Mouse (Mus musculus) cerebellum, adult 9-10 months (tissue): ENCODE data around the gene Fam187a.

Source experiments
- DNase-seq: peaks from one replicate; pipeline ENCODE4 v3.0.0; 2022

Gene Fam187a

DNA sequence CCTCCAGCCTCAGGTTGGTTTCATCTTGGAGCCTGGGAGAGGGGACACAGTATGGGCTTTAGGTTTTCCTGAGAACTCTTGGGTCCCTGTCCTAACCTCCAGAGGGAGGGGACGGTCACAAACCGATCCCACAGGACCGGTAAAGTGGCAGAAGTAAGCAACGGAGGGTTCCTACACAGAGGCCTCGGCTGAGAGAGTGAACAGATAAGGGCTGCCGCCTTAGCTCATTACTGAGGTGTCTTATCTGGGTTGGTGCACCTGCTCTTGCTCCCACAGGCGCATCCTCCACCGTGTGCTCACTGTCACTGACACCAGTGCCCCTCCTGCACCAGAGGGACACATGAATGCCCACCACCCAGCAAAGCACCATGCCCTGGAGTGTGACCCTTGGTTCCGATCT is 10.8 kb downstream of the Fam187a start:
- DNase-seq = no peak

DNA sequence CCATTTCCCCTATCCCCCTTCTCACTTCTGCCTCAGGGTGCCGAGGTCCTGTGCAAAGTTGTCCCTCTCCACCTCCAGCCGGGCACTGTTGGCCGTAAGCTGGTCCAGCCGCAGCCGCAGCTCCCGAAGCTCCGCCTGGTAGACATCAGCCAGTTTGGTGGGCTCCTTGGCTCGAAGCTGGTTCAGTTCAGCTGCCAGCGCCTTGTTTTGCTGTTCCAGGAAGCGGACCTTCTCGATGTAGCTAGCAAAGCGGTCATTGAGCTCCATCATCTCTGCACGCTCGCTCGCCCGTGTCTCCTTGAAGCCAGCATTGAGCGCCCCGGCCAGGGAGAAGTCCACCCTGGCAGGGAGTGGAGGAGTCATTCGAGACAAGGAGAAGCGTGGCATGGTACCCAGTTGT is 11.7 kb downstream of the Fam187a start:
- no peak for DNase-seq

DNA sequence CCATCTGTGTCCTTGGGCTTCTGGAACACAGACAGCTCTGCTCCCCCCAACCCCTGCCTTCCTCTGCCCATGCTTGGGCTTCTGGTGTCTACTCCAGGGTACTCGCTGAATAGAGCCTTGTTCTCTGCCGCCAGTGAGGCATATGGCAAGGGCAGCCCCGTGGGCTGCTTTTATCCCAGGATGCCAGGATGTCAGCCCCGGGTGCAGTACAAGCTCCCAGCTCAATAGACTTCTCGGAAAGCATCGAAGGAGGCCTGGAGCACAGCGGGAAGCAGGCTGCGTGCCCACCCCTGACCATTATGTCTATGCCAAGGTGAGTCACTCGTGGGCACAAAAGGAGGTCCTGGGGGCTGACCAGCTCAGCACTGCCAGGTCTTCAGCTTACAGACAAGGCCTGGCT is 13.4 kb downstream of the Fam187a start:
- peak; percentile 81 for DNase-seq

DNA sequence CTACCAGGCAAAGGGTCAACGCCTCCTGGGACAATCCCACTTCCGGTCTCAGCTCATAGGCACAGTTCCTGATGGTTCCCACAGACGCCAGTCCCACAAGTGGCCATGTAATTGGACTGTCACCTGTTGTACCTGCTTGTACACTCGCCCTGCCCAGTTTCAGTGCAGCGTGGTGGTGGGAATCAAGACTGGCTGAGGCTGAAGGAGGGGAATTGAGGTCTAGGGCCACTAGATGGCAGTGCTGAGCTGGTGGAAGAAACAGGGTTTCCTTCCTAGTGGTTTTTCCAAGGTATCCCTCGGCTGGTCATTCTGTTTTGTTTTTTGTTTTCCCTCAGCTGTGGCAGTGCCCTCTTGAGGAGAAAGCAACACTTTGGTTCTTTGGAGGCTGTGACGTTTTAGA is 15.8 kb downstream of the Fam187a start, which contains the start of gene Gfap:
Gene Gfap (minus strand): TSS at position 150 of the 400 bp plus-strand sequence.
- DNase-seq = peak; percentile 87

DNA sequence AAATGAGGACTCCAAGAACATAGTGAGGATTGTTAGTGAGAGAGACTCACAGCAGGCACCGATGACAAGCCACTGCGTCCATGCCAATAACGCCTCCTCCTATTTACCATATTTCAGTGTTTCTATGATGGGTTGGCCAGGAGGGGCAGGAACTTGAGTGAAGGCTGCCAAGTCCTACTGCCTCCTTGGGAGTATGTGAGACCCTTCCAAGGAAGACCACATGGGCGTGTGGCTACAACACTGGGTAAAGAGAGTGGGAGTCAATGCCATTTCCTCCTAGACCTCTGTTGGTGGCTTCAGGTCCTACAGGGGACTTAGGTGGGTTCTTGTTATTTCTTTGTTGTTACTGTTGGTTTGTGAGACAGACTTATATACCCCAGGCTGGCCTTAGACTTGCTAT is 16.2 kb downstream of the Fam187a start:
- DNase-seq = no peak

DNA sequence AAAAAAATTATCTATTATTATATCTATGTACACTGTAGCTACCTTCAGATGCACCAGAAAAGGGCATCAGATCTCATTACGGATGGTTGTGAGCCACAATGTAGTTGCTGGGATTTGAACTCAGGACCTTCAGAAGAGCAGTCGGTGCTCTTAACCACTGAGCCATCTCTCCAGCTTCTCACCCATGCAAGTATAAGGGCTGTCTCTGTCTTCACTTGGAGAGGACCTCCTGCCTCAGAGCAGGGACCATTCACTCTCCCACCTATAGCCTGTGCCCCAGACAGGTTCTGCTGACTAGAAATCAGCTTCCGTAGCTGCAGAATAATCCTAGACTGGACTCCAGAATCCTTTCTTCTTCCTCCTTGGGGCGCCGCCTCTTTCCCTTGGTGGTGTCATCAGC is 17.1 kb downstream of the Fam187a start:
- DNase-seq = no peak

DNA sequence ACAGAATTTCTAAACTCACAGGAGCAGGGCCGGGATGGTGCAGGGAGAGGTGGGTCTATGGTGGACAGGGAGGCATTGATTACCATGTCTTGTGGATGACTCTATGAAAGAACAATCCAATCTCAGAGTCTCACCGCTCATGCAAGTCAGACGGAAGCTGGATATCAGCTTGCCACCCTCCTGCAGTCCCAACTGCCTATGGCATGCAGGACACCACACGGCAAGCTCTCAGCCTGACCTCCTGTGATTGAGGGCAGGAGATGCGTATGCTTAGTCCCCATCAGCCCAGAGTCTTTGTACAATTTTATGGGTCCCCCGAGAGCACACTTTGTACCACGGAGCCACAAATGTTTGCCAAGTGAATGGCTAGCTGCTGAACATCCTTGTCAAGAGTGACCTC is 18.7 kb downstream of the Fam187a start:
- DNase-seq = no peak

DNA sequence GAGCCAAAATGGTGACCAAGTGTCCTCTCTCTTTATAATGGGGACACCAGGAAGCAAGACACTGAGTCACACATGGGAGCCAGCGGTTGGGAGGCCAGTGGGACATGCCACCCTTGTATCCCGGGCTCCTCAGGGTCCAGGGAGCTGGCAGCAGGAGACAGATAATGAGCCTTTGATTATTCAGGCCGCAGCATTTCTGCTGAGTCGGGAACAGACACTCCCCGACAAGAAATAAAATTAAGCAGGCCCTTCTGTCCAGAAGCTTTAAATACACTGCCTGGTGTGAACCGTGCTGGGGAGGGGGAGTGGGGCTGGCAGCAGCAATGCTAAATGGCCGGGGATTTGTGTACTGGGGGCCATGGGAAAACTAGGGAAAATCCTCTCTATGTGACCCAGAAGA is 26.4 kb downstream of the Fam187a start:
- no peak for DNase-seq

DNA sequence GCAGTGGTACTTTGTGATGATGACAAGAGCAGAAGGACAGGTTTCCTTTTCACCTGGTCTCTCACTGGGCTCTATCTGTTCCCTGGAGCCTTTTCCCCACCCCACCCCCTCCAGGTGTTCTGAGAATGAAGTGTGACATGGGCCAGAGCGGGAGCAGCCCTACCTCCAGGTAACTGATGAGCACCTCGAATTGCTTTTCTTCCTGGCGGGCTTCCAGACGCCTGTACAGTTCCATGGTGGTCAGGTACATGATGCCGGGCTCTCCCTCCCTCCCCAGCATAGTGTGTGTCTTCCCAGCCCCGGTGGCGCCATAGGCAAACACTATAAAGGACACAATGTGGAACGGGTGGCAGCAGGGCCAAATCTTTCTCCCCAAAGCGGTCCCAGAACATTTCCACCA is 30.4 kb downstream of the Fam187a start:
- no peak for DNase-seq

DNA sequence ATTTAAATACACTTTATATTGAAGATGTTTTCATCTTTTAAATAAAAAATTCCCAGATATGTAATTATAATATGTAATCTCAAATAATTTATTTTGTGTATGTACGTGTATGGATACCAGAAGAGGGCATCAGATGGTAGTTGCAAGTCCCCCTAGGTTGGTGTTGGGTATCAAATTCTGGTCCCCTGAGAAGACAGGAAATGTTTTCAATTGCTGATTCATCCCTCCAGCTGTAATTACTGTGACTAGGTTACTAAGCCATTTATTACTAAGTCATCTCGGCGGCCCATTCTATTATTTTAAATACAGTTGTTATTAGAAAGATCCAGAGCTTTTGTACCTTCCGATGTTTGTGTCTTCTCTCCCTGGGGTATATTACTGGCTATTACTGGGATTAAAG is 33.1 kb downstream of the Fam187a start:
- no peak for DNase-seq

DNA sequence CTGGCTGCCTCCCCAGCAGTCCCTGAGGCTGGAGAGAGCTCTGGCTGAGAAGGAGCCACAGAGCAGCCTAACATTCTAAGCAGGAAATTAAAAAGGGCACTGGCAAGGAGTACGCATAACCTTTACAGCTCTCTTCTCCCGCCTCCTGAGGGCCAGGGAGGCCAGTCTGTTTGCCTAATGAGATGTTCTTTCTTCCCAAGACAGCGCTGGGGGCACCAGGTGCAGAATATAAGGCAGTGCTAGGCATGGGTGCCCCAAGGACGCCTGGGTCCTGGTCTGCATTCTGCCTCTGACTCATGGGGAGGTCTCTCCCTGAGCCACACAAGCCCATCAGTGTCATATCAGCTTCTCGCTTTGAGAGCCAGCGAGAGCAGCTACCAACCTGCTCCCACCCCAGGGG is 36.5 kb downstream of the Fam187a start:
- no peak for DNase-seq

DNA sequence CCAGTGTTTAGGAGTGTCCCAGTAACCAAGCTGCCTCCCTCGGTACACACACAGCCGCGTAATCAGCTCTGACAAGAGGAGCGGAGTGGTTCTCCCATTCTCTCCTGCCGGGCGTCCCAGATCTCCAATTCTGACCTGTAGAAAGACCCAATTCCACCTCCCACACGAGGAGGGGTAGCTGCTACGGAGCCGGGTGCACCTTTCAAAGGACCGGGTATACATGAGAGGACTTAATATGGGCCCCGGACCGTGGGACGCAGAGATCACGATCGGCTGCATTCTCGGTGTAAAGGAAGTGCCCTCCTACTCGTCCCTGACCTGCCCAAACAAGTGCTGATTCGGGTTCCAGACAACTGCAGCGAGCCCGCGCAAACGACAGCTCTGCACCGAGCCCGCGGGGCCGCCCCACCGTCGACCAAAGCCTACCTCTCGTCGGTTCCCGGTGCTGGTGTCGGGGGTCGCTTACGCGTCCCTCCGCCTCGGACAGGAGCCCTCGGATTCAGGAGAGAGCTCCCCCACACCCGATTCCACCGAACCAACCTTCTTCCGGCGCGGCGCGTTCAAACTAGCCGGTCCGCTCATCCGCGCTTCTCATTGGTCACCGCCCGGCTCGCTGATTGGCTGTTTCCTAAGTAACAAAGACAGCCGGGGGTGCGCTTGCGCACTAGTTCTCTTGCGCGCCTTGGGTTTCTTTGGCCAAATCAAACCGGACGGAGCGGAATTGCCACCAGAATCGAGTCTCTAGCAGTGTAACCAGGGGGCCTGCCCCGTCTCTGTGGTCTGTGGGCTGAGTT is 39.8 kb downstream of the Fam187a start, which contains the start of gene Kif18b:
Gene Kif18b (minus strand): TSS at position 568 of the 794 bp plus-strand sequence.
- DNase-seq = peak; percentile 93

DNA sequence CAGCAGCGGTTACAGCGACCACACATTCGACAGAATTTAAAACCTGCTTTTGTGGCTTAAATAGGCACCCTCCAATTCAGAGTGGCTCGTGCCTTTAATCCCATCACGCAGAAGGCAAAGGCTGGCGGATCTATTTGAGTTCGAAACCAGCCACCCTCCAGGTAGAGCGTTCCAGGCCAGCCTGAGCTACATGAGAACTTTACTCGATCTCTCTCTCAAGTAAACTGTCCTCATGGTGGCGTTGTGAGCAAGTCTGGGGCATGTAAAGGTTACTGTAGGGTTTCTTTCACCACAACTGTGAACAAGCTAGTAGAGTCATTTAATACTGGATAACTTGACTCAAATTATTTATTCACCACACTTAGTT is 40.4 kb downstream of the Fam187a start:
- DNase-seq = no peak

DNA sequence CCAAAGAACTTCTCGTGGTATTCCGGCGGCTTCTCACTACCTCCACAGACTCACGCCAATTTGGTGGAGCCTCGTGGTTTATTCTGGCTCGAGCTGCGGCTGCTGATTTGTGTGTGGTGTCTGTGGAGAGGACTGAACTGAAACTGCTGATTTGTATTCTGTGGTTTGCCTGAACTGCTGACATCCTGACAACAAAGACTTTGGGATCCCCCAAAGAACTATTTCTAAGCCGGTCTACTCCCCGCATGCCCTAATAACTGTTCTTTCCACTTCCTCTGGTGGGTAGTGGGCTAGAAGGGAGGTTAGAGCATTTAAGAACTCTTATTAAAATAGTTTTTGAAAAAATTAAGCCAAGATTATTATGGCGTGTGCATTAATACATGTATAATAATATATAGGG is 45.7 kb downstream of the Fam187a start:
- no peak for DNase-seq

DNA sequence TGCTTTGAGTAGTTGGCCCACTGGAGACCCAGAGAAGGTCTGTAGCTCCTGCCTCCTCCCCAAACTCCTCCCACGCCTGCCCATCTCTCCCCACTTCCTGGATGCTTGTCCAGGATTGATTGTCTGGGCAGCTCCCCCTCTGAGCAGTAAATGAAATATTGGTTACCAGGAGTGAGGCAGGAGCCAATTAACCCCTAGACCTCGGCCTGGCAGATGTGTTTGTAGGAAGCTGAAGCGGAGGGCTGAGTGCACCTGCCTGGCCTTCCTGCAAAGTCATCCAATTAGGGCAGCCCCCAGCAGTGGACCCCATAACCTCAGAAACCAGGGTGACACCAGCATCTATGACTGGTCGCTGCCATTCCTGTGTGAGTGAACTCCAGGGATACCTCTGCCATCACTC is 51.3 kb downstream of the Fam187a start:
- no peak for DNase-seq
